Mouse (Mus musculus) lung, embryonic 15.5 days (tissue): ENCODE measurements around the gene Grn. TPM values are rescaled to one million over a fixed set of nuclear protein-coding genes. Genes with fewer than 3 reads are reported as not detected.
"Not testable (repeated sequence)": the region's sequence is repeated elsewhere in the genome, so short reads cannot be mapped to it uniquely, and the experiment has no call there.

Experiments
- ATAC-seq: fragments of 200-750 bp; cut with Nextera tagmentation; 2 replicates; pipeline ENCODE4 v1.8.0; 2017; ENCODE audit warnings: moderate number of reproducible peaks, borderline replicate concordance; ENCODE audit not compliant: low FRiP score, low TSS enrichment; ENCODE audit errors: extremely low read depth
- H3K27ac ChIP-seq: fragments of 300-500 bp; sonication (generic); 2 replicates; pipeline ENCODE4 v1.5.1; 2015; ENCODE audit warnings: moderate library complexity, mild to moderate bottlenecking, inconsistent platforms
- H3K27me3 ChIP-seq: fragments of 300-500 bp; sonication (generic); 2 replicates; pipeline ENCODE4 v1.6.1; 2015; ENCODE audit warnings: inconsistent platforms
- H3K36me3 ChIP-seq: fragments of 300-500 bp; sonication (generic); 2 replicates; pipeline ENCODE4 v1.6.1; 2015; ENCODE audit warnings: inconsistent platforms
- H3K4me1 ChIP-seq: fragments of 300-500 bp; sonication (generic); 2 replicates; pipeline ENCODE4 v1.6.1; 2015; ENCODE audit warnings: inconsistent platforms
- H3K4me2 ChIP-seq: fragments of 300-500 bp; sonication (generic); 2 replicates; pipeline ENCODE4 v1.6.1; 2015; ENCODE audit warnings: inconsistent platforms, mild to moderate bottlenecking, moderate library complexity
- H3K4me3 ChIP-seq: fragments of 300-500 bp; sonication (generic); 2 replicates; pipeline ENCODE4 v1.5.1; 2015; ENCODE audit warnings: mild to moderate bottlenecking, inconsistent platforms
- H3K9ac ChIP-seq: fragments of 300-500 bp; sonication (generic); 2 replicates; pipeline ENCODE4 v1.6.1; 2015; ENCODE audit warnings: inconsistent platforms
- H3K9me3 ChIP-seq: fragments of 300-500 bp; sonication (generic); 2 replicates; pipeline ENCODE4 v1.6.1; 2016; ENCODE audit warnings: inconsistent platforms
- WGBS: fragments of 180-500 bp; shearing (Covaris S2); methylation state at CpG from one replicate; pipeline ENCODE4 v1.1.7; 2015; 5-methylcytosine and 5-hydroxymethylcytosine counted together
- polyA plus RNA-seq: library from polyadenylated mRNA; unstranded; fragments of >200 nt; fragmentation: Nextera tagmentation; extraction: Ambion mirVana; gene quantifications from 2 replicates; pipeline ENCODE4 v1.2.1, GENCODE M21; 2015

The Grn gene
- polyA plus RNA-seq = 168 and 174 TPM in 2 replicates

GRCm38 (mm10) chr11:102430121-102431017 is at the start of gene Grn:
Gene Grn (plus strand): TSS chr11:102430315.
- Histone ChIP-seq H3K4me2 (peak within 1 kb of the TSS; percentile 94), H3K9me3 (no peaks in the 10 kb centered on the region), H3K4me1 (peaks cover 25% of the 10 kb centered on the region), H3K36me3 (peaks cover 9% of the 10 kb centered on the region), H3K27me3 (no peaks in the 10 kb centered on the region), H3K27ac (peak within 1 kb of the TSS; percentile 86), H3K9ac (peak within 1 kb of the TSS; percentile 65), H3K4me3 (peak within 1 kb of the TSS; percentile 68)
- peak; percentile 92 for ATAC-seq
- WGBS = 0% methylated on average over 29 of the region's 29 CpGs

- H3K4me1 ChIP-seq = peaks cover 1% of the 10 kb centered on the region
- 23% methylated on average over 4 of the region's 4 CpGs for WGBS
These were observed 48.6 kb upstream of the Grn start for GRCm38 (mm10) chr11:102381341-102382100.

GRCm38 (mm10) chr11:102382794-102383193 is 47.3 kb upstream of the Grn start:
- Histone ChIP-seq H3K4me3 (no peak overlapping the region), H3K4me1 (no peaks in the 10 kb centered on the region), H3K27ac (no peak overlapping the region), H3K9me3 (no peaks in the 10 kb centered on the region), H3K36me3 (no peaks in the 10 kb centered on the region), H3K27me3 (no peaks in the 10 kb centered on the region), H3K9ac (no peak overlapping the region), H3K4me2 (no peak overlapping the region)
- 72% methylated on average over 3 of the region's 3 CpGs for WGBS
- no peak for ATAC-seq

More at GRCm38 (mm10) chr11:102381341-102382100, 48.6 kb upstream of the Grn start:
- Histone ChIP-seq H3K4me3 (no peak overlapping the region), H3K36me3 (no peaks in the 10 kb centered on the region), H3K9me3 (no peaks in the 10 kb centered on the region), H3K4me2 (no peak overlapping the region), H3K27ac (no peak overlapping the region), H3K27me3 (peaks cover 3% of the 10 kb centered on the region; the same call in 1 of the 2 replicates), H3K9ac (no peak overlapping the region)
- no peak for ATAC-seq

GRCm38 (mm10) chr11:102383365-102384136 is 46.6 kb upstream of the Grn start:
- no peak overlapping the region for H3K4me3 ChIP-seq
- no peaks in the 10 kb centered on the region for H3K36me3 ChIP-seq
- no peak overlapping the region for H3K9ac ChIP-seq
- H3K9me3 ChIP-seq = no peaks in the 10 kb centered on the region
- no peaks in the 10 kb centered on the region for H3K4me1 ChIP-seq
- WGBS = 67% methylated on average over 1 of the region's 1 CpGs
- ATAC-seq = no peak
- H3K27ac ChIP-seq = no peak overlapping the region
- no peak overlapping the region for H3K4me2 ChIP-seq
- H3K27me3 ChIP-seq = no peaks in the 10 kb centered on the region

- H3K27ac ChIP-seq = no peak overlapping the region
- no peak overlapping the region for H3K4me2 ChIP-seq
- no peaks in the 10 kb centered on the region for H3K9me3 ChIP-seq
- H3K9ac ChIP-seq = no peak overlapping the region
- no peaks in the 10 kb centered on the region for H3K36me3 ChIP-seq
- no peaks in the 10 kb centered on the region for H3K4me1 ChIP-seq
- ATAC-seq = no peak
- H3K4me3 ChIP-seq = no peak overlapping the region
- no peaks in the 10 kb centered on the region for H3K27me3 ChIP-seq
- 72% methylated on average over 2 of the region's 2 CpGs for WGBS
These were observed 45.7 kb upstream of the Grn start for GRCm38 (mm10) chr11:102384418-102384817.

GRCm38 (mm10) chr11:102385075-102385474 is 45.0 kb upstream of the Grn start:
- Histone ChIP-seq H3K27me3 (no peaks in the 10 kb centered on the region), H3K4me1 (no peaks in the 10 kb centered on the region), H3K9me3 (no peaks in the 10 kb centered on the region), H3K4me3 (no peak overlapping the region), H3K36me3 (no peaks in the 10 kb centered on the region), H3K4me2 (no peak overlapping the region), H3K9ac (no peak overlapping the region), H3K27ac (no peak overlapping the region)
- 54% methylated on average over 4 of the region's 4 CpGs for WGBS
- no peak for ATAC-seq

- no peaks in the 10 kb centered on the region for H3K27me3 ChIP-seq
- WGBS = 44% methylated on average over 5 of the region's 5 CpGs
- no peak for ATAC-seq
- no peak overlapping the region for H3K27ac ChIP-seq
- H3K4me2 ChIP-seq = no peak overlapping the region
- H3K4me3 ChIP-seq = no peak overlapping the region
- no peaks in the 10 kb centered on the region for H3K4me1 ChIP-seq
- H3K9me3 ChIP-seq = no peaks in the 10 kb centered on the region
- no peak overlapping the region for H3K9ac ChIP-seq
- H3K36me3 ChIP-seq = no peaks in the 10 kb centered on the region
These were observed 44.0 kb upstream of the Grn start for GRCm38 (mm10) chr11:102386121-102386520.

GRCm38 (mm10) chr11:102389436-102389835 is 40.7 kb upstream of the Grn start:
- not testable (repeated sequence) for ATAC-seq, H3K36me3 ChIP-seq, H3K9me3 ChIP-seq, H3K4me2 ChIP-seq, H3K27ac ChIP-seq, H3K4me3 ChIP-seq, H3K9ac ChIP-seq, H3K27me3 ChIP-seq
- H3K4me1 ChIP-seq = peaks cover 17% of the 10 kb centered on the region
- WGBS = 76% methylated on average over 4 of the region's 5 CpGs

- Histone ChIP-seq H3K4me2 (peak overlapping the region; percentile 93), H3K9me3 (no peaks in the 10 kb centered on the region), H3K27me3 (peaks cover 28% of the 10 kb centered on the region), H3K4me1 (peaks cover 17% of the 10 kb centered on the region), H3K27ac (no peak overlapping the region), H3K36me3 (no peaks in the 10 kb centered on the region), H3K9ac (no peak overlapping the region), H3K4me3 (peak overlapping the region; percentile 39)
- 16% methylated on average over 15 of the region's 15 CpGs for WGBS
- ATAC-seq = peak; percentile 7; the same call in 1 of the 2 replicates
These were observed 37.5 kb upstream of the Grn start for GRCm38 (mm10) chr11:102392441-102393237.

- ATAC-seq = peak; percentile 75
- H3K9ac ChIP-seq = peak within 1 kb of the TSS; percentile 32; the same call in 1 of the 2 replicates
These were observed 36.9 kb upstream of the Grn start, which contains the start of gene Rundc3a for GRCm38 (mm10) chr11:102393238-102393634. Gene Rundc3a (plus strand): TSS chr11:102393403.

More at GRCm38 (mm10) chr11:102393238-102393634, 36.9 kb upstream of the Grn start, which contains the start of gene Rundc3a:
- Histone ChIP-seq H3K4me2 (peak within 1 kb of the TSS; percentile 93), H3K27ac (no peak within 1 kb of the TSS), H3K4me1 (peaks cover 17% of the 10 kb centered on the region), H3K36me3 (no peaks in the 10 kb centered on the region), H3K4me3 (peak within 1 kb of the TSS; percentile 39), H3K9me3 (no peaks in the 10 kb centered on the region), H3K27me3 (peaks cover 34% of the 10 kb centered on the region)
- WGBS = under 1% methylated on average over 34 of the region's 34 CpGs
